Mouse (Mus musculus) spleen, postnatal 14 days (tissue): ENCODE results near the gene Psmb3.

Experiments
- DNase-seq, 2 experiments: peaks; one replicate each; pipeline ENCODE4 v3.0.0; 2021 to 2022; ENCODE audit warnings: low spot score in 2 of 2

Gene Psmb3

DNA sequence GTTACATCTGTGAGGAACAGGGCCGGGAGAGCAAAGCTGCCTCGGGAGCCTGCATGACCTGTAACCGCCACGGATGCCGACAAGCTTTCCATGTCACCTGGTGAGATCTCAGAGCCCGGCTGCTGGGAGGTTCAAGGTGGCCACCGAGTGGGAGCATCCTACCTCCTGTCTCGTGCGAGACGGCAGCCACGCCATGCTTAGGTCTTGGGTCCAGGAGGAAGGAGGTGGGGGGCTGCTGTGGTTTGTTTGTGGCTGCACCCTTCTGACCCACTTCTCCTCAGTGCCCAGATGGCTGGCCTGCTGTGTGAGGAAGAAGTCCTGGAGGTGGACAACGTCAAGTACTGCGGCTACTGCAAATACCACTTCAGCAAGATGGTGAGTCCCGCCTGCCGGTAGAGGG lies 36.4 kb upstream of the Psmb3 start:
- DNase-seq: no peak

GRCm38 (mm10) chr11:97668160-97668559 lies 35.0 kb upstream of the Psmb3 start:
- DNase-seq: no peak

- DNase-seq: no peak
These were observed 33.9 kb upstream of the Psmb3 start for GRCm38 (mm10) chr11:97669268-97669667.

- DNase-seq: no peak
These were observed 33.4 kb upstream of the Psmb3 start for GRCm38 (mm10) chr11:97669829-97670228.

DNA sequence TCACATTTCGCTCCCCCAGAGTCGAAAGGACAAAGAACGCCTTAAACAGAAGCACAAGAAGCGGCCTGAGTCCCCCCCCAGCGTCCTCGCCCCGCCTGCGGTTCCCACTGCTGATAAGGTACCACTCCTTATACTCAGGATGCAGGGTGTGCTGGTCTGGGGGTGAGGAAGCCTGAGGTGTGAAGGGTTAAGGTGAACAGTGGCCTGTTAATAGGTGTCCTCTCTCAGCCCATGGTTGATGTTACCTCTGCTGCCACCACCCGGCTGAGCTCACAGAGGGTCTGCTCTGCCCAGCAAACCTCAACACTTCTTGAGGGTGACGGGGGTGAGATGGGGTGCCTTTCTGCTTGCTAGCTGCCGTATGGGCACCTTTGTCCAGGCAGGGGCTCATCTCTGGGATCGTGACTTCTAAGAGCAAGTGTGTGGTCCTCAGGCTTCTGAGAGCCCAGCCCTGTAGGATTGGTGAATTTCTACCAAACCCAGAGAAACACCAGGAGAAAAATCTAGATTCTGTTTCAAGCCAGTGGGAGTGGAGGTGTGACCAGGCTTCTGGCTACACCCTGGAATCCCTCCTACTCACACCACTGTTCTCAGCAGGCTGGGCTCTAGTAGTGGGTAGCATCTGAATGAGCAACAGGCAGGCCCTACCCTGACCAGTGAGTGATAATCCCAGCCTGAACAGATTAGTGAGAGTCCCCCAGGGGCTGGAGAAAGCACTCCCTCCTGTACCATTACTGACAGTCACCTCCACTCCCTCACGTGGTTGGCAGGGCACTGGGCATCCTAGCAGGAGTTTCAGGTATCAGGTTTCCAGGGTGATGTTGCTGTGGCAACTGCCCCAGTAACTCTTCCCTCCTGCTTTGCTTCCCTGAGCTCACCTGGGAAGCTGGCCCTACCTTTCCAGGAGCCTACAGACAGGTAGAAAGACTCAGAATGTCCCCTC lies 32.7 kb upstream of the Psmb3 start:
- no peak for DNase-seq

- DNase-seq: no peak
These were observed 32.0 kb upstream of the Psmb3 start for GRCm38 (mm10) chr11:97671177-97671527.

DNA sequence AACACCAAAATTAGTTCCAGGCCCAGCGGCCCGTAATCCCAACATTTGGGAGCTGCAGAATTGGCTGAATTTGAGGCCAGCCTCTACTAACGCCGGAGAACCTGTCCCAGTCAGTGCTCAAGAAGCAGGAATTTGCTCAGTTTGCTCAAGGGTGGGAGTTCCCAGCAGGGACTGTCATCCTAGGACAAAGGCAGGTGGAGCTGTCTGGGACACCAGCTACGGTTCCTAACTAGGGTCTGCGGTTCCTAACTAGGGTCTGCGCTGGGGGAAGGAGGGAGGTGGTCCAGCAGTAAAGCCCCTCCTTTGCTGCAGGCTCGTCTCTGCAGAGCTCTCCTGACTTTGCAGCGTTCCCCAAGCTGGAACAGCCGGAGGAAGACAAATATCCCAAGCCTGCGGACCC lies 30.1 kb upstream of the Psmb3 start:
- no peak for DNase-seq

DNA sequence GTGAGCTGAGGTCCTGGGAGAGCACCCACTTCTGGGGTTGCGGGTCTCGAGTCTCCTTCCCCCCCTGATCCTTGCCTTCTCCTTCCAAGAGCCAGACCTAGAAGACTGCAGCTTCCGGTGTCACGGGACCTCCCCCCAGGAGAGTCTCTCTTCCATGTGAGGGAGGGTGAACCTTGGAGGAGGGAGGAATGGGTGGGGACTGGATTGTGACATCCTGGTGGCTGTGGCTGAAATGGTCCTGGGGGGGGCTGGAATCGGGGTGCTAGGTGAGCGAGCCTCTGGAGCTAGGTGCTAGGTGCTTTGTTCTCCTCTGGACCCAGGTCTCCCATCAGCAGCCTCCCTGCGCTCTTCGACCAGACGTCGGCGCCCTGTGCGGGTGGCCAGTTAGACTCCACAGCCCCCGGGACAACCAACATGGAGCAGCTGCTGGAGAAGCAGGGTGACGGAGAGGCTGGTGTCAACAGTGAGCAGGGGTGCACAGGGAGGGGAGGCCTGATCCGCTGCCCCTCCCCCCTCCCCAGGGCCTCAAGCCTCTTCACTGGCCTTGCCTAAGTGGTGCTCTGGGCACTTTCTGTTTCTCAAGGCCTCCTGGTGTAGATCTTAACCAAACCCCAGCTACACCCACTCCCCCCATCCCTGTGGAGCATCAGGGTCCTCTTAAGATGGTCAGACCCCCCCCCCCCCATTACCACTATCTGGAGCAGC lies 27.0 kb upstream of the Psmb3 start:
- no peak for DNase-seq

DNA sequence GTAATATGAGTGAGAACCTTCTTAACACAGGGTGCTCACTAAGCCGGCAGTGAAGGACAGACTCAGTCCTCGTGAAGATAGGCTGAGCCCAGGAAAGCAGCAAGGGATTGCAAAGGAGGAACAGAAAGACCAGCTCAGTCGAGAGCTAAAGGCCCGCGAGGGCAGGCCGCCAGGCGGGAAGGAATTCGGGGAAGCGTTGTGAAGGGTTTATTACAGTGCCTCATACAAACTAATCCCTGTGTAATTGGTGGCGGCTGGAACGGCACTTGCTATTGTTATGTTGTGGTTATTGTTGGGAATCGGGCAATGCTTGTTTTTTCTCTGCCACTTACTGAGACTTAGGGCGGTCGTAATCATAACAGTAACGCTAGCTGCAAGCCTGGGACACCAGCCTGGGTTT lies 25.8 kb upstream of the Psmb3 start:
- DNase-seq: no peak

GRCm38 (mm10) chr11:97677842-97678241 lies 25.4 kb upstream of the Psmb3 start:
- no peak for DNase-seq

DNA sequence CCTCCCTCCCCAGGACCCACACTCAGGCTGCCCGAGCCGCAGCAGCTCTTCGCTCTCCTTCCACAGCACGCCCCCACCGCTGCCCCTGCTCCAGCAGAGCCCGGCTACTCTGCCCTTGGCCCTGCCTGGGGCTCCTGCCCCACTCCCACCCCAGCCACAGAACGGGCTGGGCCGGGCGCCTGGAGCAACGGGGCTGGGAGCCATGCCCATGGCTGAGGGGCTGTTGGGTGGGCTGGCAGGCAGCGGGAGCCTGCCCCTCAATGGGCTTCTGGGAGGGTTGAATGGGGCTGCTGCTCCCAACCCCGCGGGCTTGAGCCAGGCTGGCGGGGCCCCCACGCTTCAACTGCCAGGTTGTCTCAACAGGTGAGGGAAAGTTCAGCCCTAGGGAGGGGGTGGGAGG lies 24.9 kb upstream of the Psmb3 start:
- no peak for DNase-seq

- DNase-seq: no peak
These were observed 22.8 kb upstream of the Psmb3 start for GRCm38 (mm10) chr11:97680430-97680829.

DNA sequence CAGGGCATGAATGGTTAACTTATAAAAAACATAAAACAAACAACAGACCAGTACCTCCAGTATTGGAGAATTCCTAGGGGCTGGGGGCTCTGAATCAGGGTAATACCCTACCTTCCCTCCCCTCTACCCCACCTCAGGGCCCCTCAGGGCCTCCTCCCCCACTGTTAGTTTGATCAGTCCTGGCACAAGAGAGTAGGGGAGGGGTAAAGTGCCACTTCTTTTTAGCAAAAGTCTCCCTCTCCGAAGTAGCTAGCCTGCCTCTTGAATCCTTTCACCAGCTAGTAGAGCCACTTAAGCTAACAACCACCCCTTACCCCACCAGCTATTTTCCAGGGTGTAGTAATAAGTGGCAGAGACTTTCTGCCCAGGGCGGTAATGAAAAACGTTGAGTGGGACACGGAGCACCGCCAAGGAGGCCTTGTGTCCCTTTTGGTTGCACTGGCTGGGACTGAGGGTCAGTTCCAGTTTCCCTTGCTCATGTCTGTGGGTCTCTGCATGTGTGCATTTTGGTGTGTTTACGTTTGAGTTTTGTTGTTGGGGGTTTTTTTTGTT lies 20.6 kb upstream of the Psmb3 start:
- DNase-seq: no peak

- peak; percentile 25 to 46 for DNase-seq
These were observed 19.0 kb upstream of the Psmb3 start for GRCm38 (mm10) chr11:97684063-97684680.

DNA sequence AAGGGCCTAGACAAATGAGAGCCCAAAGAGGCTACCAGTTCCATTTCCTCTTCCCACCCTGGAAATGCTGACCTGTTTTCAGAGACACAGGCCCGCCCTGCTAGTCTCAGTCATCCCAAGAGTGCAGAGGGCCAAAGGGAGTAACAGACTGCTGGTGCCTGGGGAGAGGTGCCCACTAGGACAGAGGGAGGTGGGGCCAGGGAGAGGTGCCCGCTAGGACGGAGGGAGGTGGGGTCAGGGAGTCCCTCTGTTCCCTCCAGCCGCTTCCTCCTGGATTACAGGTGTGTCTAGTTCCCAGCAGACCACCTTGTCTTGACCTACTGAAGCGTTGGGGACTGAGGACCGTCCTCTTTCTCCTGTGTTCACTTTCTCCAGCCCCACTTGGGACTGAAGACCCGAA lies 18.4 kb upstream of the Psmb3 start:
- no peak for DNase-seq

DNA sequence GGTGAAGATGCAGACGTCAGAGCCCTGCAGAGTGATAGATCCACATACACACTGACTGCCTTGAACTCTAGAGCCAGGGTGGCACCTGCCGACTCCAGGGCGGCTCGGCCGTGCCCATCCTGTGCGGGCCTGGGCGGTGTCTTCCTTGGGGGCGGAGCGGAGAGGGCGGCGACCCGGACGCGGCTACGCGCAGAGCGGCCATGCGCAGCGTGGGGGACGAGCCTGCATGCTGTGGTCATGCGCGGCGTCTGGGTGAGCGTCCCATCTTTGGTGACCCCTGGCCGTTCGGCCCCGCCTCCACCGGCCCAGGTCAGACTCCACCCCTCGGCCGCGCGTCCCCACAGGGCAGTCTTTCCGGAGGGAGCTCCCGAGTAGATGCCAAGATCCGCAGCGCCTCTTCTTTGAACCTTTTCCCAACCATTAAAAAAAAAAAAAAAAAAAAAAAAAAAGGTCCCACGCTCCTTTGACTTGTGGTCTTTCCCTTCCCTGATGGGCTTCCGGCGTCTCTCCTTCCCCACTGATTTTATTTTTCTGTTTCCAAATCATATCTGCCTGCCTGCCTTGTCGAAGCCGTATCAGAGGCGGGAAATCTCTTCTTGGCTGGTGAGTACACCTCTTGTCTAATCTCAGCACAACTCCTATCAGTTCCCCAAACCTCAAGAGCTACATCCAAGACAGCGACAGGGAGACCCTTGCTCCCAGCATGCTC lies 17.4 kb upstream of the Psmb3 start, which contains the start of gene Cisd3:
Cisd3 (plus strand) TSS at position 214 of the 709 bp plus-strand sequence.
- DNase-seq: peak; percentile 72 to 77

DNA sequence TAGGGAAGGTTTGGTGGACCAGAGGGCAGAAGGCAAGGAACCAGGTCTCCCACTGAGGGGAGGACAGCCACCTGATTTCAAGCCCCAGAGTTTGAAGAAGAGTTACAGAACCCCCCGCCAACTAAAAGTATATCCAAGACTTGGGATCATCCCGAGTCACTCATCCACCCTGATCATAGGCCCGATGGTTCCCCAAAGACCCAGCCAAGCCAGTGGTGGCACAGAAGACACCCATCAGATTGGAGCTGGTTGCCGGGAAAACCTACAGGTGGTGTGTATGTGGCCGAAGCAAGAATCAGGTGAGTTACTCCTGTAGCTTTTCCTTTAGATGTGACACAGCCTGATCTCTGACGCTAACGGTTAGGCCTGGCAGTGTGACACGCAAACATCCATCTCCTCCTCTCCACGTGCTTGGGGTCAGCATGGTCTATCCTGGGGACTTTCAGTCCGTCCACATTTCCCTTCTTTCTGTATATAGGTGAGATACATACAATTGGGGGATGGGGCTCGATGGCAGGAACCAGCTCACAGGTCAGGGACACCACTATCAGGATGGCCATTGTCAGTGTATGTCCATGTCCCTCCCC lies 16.8 kb upstream of the Psmb3 start:
- DNase-seq: no peak

- no peak for DNase-seq
These were observed 16.1 kb upstream of the Psmb3 start for GRCm38 (mm10) chr11:97687061-97687460.

DNA sequence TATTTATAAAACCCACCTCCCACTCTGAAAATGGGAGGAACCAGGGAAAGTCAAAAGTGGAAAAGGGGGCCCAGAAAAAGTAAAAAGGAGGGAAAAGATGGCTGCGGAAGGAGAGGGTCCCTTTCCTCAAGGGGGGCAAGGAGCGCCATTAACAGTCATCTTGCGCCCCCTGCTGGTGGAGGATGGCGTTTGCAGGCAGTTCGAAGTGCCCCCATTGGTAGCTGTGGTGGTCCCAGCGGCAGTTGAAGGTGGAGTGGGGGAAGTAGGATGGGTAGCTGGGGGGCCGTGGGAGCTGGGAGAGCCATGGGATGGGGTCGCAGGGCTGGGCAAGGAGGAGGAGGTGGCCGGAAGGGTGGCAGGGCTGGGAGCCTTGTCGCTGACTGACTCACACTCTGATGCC lies 13.3 kb upstream of the Psmb3 start:
- DNase-seq: peak; percentile 44 to 73

DNA sequence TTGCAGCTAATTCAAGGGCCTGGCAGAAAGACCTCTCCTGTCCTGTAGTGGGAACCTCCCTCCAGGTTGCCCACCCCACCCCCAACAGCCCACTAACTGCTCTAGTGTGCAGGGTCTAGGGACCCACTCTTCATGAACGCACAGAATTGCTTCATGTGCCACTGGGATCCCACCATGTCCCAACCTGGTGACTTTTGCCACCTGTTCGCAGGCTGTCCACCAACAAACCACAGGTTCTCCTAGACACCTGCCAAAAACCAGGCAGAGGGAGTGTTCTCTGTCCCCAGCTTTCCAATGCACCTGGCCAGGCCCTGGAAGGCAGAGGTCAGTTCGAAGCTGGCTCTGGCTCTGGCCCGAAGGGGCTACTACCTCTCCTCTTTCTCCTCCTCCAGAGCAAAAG lies 8.8 kb upstream of the Psmb3 start:
- DNase-seq: no peak
